11 mouse cellular contexts compared by ENCODE assay signal in the genomic region with DNA sequence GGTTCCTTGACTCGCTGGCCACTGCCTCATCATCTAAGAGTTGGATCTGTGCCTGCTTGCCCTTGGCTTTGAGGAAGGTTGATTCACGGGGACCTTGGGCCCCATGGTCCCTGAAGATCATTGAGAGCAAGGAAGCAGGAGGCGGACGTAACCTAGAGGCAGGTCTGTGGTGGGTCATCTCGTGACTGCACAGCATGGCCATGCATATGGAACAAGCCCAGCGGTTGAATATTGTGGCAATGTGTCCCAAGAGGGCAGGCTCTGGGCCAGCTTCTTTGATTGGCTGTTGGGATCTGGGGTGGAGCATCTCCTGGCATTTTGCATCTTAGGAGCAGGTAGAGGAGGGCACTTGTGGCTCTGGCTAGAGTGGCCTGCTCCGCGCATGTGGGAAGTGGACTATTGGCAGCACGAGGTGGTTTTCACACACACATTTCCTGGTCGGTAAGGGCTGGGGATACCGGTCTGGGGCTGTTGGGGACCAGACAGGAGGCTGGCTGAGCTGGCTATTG. TPM values are rescaled to one million over a fixed set of nuclear protein-coding genes. Genes with fewer than 3 reads are reported as not detected.
DNase-seq lines count a peak whose midpoint lies in the region; ATAC-seq and TF ChIP-seq lines count a peak whose summit lies in the region.
"Had no signal": no experiment of that assay in that cellular context is flagged by ENCODE, and none has a peak within 500 bp of the region (broad histone marks: within the 10 kb centered on the region; RNA-seq: fewer than 3 reads in every experiment).

No protein-coding gene starts in this region.

- H3K27me3 ChIP-seq in kidney, embryonic 15.5 days: peaks cover 3% of the 10 kb centered on the region; the same call in 1 of the 2 replicates

- WGBS in kidney, embryonic 15.5 days: 58% methylated on average over 11 of the region's 11 CpGs

- H3K9ac ChIP-seq in kidney, embryonic 15.5 days: no peak overlapping the region

- no peaks in the 10 kb centered on the region for H3K36me3 ChIP-seq in kidney, embryonic 15.5 days

- H3K4me2 ChIP-seq in kidney, embryonic 15.5 days: no peak overlapping the region

- peak; percentile 10 for DNase-seq in gastrocnemius, adult 2 months
- DNase-seq in gastrocnemius, postnatal 36 days: no peak
- DNase-seq in ZHBTc4 (ENCODE audit: low read depth, low spot score): peak; percentile 41
- peak; percentile 79 for DNase-seq in lung, postnatal 36 days
- no peak for DNase-seq in frontal cortex, postnatal 36 days (ENCODE audit: low spot score in 2 of 2)
- DNase-seq in c-Kit-positive CD71-positive TER-119-positive erythroid progenitor cells, embryonic 14.5 days (ENCODE audit: low spot score): no peak
- DNase-seq: cerebellum, adult 9-10 months had no signal

- no peak for TF ChIP-seq CTCF in gastrocnemius, adult 2 months (IDR thresholded peaks at IDR 0.05)

- ATAC-seq in kidney, embryonic 15.5 days (replicated peaks; ENCODE audit: low FRiP score): peak; percentile 55; the same call in 1 of the 2 replicates
- no peak for ATAC-seq in inflammation-experienced regulatory T-cells, adult 6 months

- no peak overlapping the region for H3K4me3 ChIP-seq in gastrocnemius, adult 2 months
- H3K4me3 ChIP-seq in kidney, embryonic 15.5 days (replicated peaks): no peak overlapping the region
- H3K4me3 ChIP-seq: erythroblast, embryonic 14.5 days had no signal

- no peak overlapping the region for H3K27ac ChIP-seq in gastrocnemius, adult 2 months
- peak overlapping the region; percentile 20; the same call in 1 of the 2 replicates for H3K27ac ChIP-seq in kidney, embryonic 15.5 days
- H3K27ac ChIP-seq: macrophage had no signal

- no peaks in the 10 kb centered on the region for H3K9me3 ChIP-seq in kidney, embryonic 15.5 days (replicated peaks)

- intact Hi-C loops in gastrocnemius, adult 2 months (cut with DNase I): no loop called here
- intact Hi-C loops in gastrocnemius, postnatal 36 days (cut with DNase I): no loop called here

- H3K4me1 ChIP-seq in kidney, embryonic 15.5 days: peaks cover 42% of the 10 kb centered on the region

RNA-seq across cellular contexts. Expression of gene Plekha6, which starts 40.4 kb away (rescaled TPM):
- total RNA-seq in gastrocnemius, adult 2 months (2021): 10 to 100 TPM in 1 of 2 experiments, 1 to 10 TPM in 1; 7.4 to 12.5 TPM
- 10 to 100 TPM in 1 of 2 experiments, 1 to 10 TPM in 1; 6.7 to 11.5 TPM for total RNA-seq in gastrocnemius, postnatal 36 days (2021)
- polyA plus RNA-seq in kidney, embryonic 15.5 days (2015; fragmentation: Nextera tagmentation; extraction: Ambion mirVana): 6.9 and 8.4 TPM in 2 replicates
- under 1 TPM in 1 of 3 experiments, not detected in 2; 0.25 TPM for polyA plus RNA-seq in inflammation-experienced regulatory T-cells, adult 6 months (2017; shearing (Covaris generic))
- polyA plus RNA-seq: macrophage had no signal

Comparison
In these comparisons a context has a peak if more than half of its experiments do, and no peak if none do; other contexts are left out.
1. DNase-seq: peak in gastrocnemius, adult 2 months (single experiment), ZHBTc4 (single experiment) and lung, postnatal 36 days (single experiment); none in gastrocnemius, postnatal 36 days (0 of 2), frontal cortex, postnatal 36 days (0 of 2) and c-Kit-positive CD71-positive TER-119-positive erythroid progenitor cells, embryonic 14.5 days (single experiment).